Mouse (Mus musculus): ENCODE measurements around the gene Olfr1053. TPM values are rescaled to one million over a fixed set of nuclear protein-coding genes. Genes with fewer than 3 reads are reported as not detected.
"Not testable (repeated sequence)": the region's sequence is repeated elsewhere in the genome, so short reads cannot be mapped to it uniquely, and the experiment has no call there.

The Olfr1053 gene
- total RNA-seq (2021): not detected
- long read RNA-seq, experiment 1: 0 reads
- long read RNA-seq, experiment 2: 0 reads

DNA sequence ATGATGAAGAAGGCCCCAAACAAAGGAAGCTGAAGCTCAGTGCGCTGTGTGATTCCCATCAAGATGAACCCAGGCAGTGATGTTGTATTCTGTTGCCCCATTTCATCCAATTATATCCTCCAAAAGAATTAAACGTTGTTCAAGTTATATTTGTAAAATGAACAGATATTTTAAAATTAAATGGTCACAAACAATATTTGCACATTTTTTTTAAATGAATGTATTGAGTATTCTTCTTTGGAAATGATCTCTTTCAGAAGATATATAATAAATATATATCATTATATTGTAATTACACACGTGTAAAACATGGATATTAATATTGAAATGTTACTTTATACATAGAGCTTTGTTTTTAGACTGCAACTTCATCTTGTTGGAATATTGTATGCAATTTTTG is at the start of gene Olfr1053:
TSS of gene Olfr1053 (minus strand) at position 101 of the 400 bp plus-strand sequence.
- no peak for DNase-seq (ENCODE audit: low spot score in 2 of 2)

GRCm38 (mm10) chr2:86362369-86362768 is 47.3 kb upstream of the Olfr1053 start, which contains the start of gene Olfr1056:
Gene Olfr1056 (minus strand): TSS chr2:86362469.
- no peak for DNase-seq (ENCODE audit: low spot score in 2 of 2)

- not testable (repeated sequence) for DNase-seq (ENCODE audit: low spot score in 2 of 2)
Measured at GRCm38 (mm10) chr2:86351751-86352150, 36.7 kb upstream of the Olfr1053 start.

- DNase-seq (ENCODE audit: low spot score in 2 of 2): no peak
Measured at GRCm38 (mm10) chr2:86350184-86350583, 35.1 kb upstream of the Olfr1053 start, which contains the start of gene Olfr1055. Gene Olfr1055 (minus strand): TSS chr2:86350284.

DNA sequence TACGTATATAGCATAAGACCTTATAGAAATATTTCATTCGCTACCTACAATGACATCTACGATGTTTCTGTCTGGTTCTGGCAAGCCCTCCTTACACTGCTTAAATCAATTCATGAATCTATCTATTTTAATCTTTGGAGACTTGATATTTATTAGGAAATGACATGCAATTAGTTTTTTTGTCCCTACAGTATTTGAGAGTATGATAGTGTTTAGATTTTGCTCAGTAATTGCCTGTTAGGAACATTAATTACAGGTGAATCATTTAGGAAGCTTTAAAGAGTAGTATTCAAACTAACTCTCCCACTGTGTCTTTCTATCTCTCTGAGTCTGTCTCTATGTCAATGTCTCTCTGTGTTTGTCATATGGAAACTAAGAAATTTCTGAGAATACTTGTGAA is 20.2 kb upstream of the Olfr1053 start, which contains the start of gene Olfr1054:
TSS of gene Olfr1054 (minus strand) at position 101 of the 400 bp plus-strand sequence.
- no peak for DNase-seq (ENCODE audit: low spot score in 2 of 2)

- no peak for DNase-seq (ENCODE audit: low spot score in 2 of 2)
Measured at GRCm38 (mm10) chr2:86292155-86292554, 22.9 kb downstream of the Olfr1053 start, which contains the start of gene Olfr1052. Gene Olfr1052 (plus strand): TSS chr2:86292455.

DNA sequence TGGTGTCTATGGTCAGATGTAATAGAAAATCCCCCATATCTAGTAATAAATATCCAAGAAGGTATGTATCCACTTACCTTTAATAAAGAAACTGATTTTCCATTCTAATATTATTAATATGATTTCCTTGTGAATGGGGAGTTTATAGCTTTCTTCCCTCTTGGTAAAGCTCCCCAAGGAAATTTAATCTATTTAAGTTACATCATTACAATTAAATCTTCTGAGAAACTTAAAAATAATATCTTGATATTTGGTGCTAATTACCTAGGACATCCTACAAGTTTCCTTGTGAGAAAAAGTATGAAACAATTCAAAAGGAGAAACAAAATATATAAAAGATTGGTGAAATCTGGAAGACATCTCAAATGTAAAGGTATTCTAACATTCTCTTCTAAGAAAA is 36.1 kb downstream of the Olfr1053 start, which contains the start of gene Olfr1051:
TSS of gene Olfr1051 (minus strand) at position 101 of the 400 bp plus-strand sequence.
- not testable (repeated sequence) for DNase-seq (ENCODE audit: low spot score in 2 of 2)

Other genes with a start within 250 kb of the Olfr1053 start
- gene Olfr1036, start 241.3 kb downstream of the Olfr1053 start, total RNA-seq (2021): not detected
- gene Olfr1037, start 227.9 kb downstream of the Olfr1053 start, total RNA-seq (2021): not detected
- gene Olfr1039, start 179.4 kb downstream of the Olfr1053 start, total RNA-seq (2021): not detected
- gene Olfr1040, start 168.6 kb downstream of the Olfr1053 start, total RNA-seq (2021): not detected
- not detected for gene Olfr1042, start 153.4 kb downstream of the Olfr1053 start, total RNA-seq (2021)
- gene Olfr1043, start 147.8 kb downstream of the Olfr1053 start, total RNA-seq (2021): not detected
- gene Olfr1044, start 137.5 kb downstream of the Olfr1053 start, total RNA-seq (2021): not detected
- not detected for gene Olfr52, start 129.6 kb downstream of the Olfr1053 start, total RNA-seq (2021)
- not detected for gene Olfr1045, start 112.3 kb downstream of the Olfr1053 start, total RNA-seq (2021)
- gene Olfr1046, start 96.0 kb downstream of the Olfr1053 start, total RNA-seq (2021): not detected
- not detected for gene Olfr1047, start 83.9 kb downstream of the Olfr1053 start, total RNA-seq (2021)
- gene Olfr1048, start 75.0 kb downstream of the Olfr1053 start, total RNA-seq (2021): not detected
- gene Olfr1049, start 57.0 kb downstream of the Olfr1053 start, total RNA-seq (2021): not detected
- not detected for gene Olfr1051, start 36.2 kb downstream of the Olfr1053 start, total RNA-seq (2021)
- gene Olfr1052, start 22.8 kb downstream of the Olfr1053 start, total RNA-seq (2021): not detected
- gene Olfr1054, start 20.1 kb upstream of the Olfr1053 start, total RNA-seq (2021): not detected
- gene Olfr1055, start 35.0 kb upstream of the Olfr1053 start, total RNA-seq (2021): not detected
- not detected for gene Olfr1056, start 47.2 kb upstream of the Olfr1053 start, total RNA-seq (2021)
- not detected for gene Olfr1057, start 63.1 kb upstream of the Olfr1053 start, total RNA-seq (2021)
- not detected for gene Olfr1058, start 73.3 kb upstream of the Olfr1053 start, total RNA-seq (2021)
- not detected for gene Olfr1061, start 98.8 kb upstream of the Olfr1053 start, total RNA-seq (2021)
- gene Olfr1062, start 111.5 kb upstream of the Olfr1053 start, total RNA-seq (2021): not detected
- gene Olfr1065, start 135.3 kb upstream of the Olfr1053 start, total RNA-seq (2021): not detected
- gene Olfr1066, start 141.0 kb upstream of the Olfr1053 start, total RNA-seq (2021): not detected
- not detected for gene Olfr228, start 172.1 kb upstream of the Olfr1053 start, total RNA-seq (2021)
- not detected for gene Olfr1076, start 193.2 kb upstream of the Olfr1053 start, total RNA-seq (2021)
- gene Olfr1079, start 227.2 kb upstream of the Olfr1053 start, total RNA-seq (2021): not detected
- gene Olfr1080, start 243.0 kb upstream of the Olfr1053 start, total RNA-seq (2021): not detected